Mouse (Mus musculus) kidney, adult 2 months (tissue): ENCODE measurements around the gene Prkn. TPM values are rescaled to one million over a fixed set of nuclear protein-coding genes. Genes with fewer than 3 reads are reported as not detected.

Experiments used
- DNase-seq: peaks from one replicate; pipeline ENCODE4 v3.0.0; 2021
- H3K27ac ChIP-seq: fragments of 200-500 bp; 2 replicates; pipeline ENCODE4 v1.5.1; 2012; ENCODE audit warnings: low read depth, low read length, control low read depth, inconsistent platforms; ENCODE audit not compliant: insufficient read depth
- H3K27me3 ChIP-seq: fragments of 200-500 bp; replicated peaks from 2 replicates; pipeline ENCODE4 v1.6.1; 2012; ENCODE audit warnings: mild to moderate bottlenecking, moderate library complexity, low read length, inconsistent platforms; ENCODE audit not compliant: control insufficient read depth, insufficient read depth
- H3K36me3 ChIP-seq: fragments of 200-500 bp; 2 replicates; pipeline ENCODE4 v1.6.1; 2012; ENCODE audit warnings: mild to moderate bottlenecking, moderate library complexity, low read length, inconsistent platforms; ENCODE audit not compliant: control insufficient read depth, insufficient read depth
- H3K4me1 ChIP-seq: fragments of 200-500 bp; 2 replicates; pipeline ENCODE4 v1.6.1; 2011; ENCODE audit warnings: low read length; ENCODE audit not compliant: control insufficient read depth, insufficient read depth
- H3K4me3 ChIP-seq: fragments of 200-500 bp; 2 replicates; pipeline ENCODE4 v1.5.1; 2011; ENCODE audit warnings: mild to moderate bottlenecking, low read depth, low read length, control low read depth; ENCODE audit not compliant: insufficient read depth
- CTCF ChIP-seq: fragments of 200-500 bp; conservative IDR thresholded peaks from 2 replicates; pipeline ENCODE4 v1.5.1; 2011; ENCODE audit warnings: low read depth, mild to moderate bottlenecking, control low read depth, low read length, moderate library complexity, mixed read lengths; ENCODE audit not compliant: insufficient read depth, insufficient read length
- POLR2A ChIP-seq: fragments of 200-500 bp; IDR thresholded peaks from one replicate; pipeline ENCODE4 v1.6.1; 2011; ENCODE audit warnings: low read depth, low read length, control low read depth
- WGBS: fragments of 180-500 bp; shearing (Covaris S2); methylation state at CpG from one replicate; pipeline ENCODE4 v1.1.7; 2018; 5-methylcytosine and 5-hydroxymethylcytosine counted together
- polyA plus RNA-seq: library from polyadenylated mRNA; depleted of rRNA; stranded (reverse); fragments of >200 nt; gene quantifications from 2 replicates; pipeline ENCODE4 v1.2.3, GENCODE M21; 2012; rRNA removed

Gene Prkn
- polyA plus RNA-seq: 6.1 and 6.4 TPM in 2 replicates

- TF ChIP-seq POLR2A: no peak
- TF ChIP-seq CTCF: no peak
- WGBS: under 1% methylated on average over 58 of the region's 58 CpGs
- Histone ChIP-seq H3K4me1 (no peaks in the 10 kb centered on the region), H3K4me3 (peak within 1 kb of the TSS; percentile 88), H3K27ac (peak within 1 kb of the TSS; percentile 63), H3K36me3 (no peaks in the 10 kb centered on the region), H3K27me3 (no peaks in the 10 kb centered on the region)
- peak; percentile 99 for DNase-seq
These were observed at the start of gene Prkn, which contains the start of gene Pacrg for GRCm38 (mm10) chr17:10840148-10840707. Gene Prkn (plus strand): TSS chr17:10840384. Gene Pacrg (minus strand): TSS chr17:10840311.

- no peak for DNase-seq
- H3K27ac ChIP-seq: no peak overlapping the region
- no peak overlapping the region for H3K4me3 ChIP-seq
- no peaks in the 10 kb centered on the region for H3K36me3 ChIP-seq
- WGBS: 42% methylated on average over 3 of the region's 3 CpGs
- TF ChIP-seq CTCF (no peak), POLR2A (no peak)
- no peaks in the 10 kb centered on the region for H3K4me1 ChIP-seq
- no peaks in the 10 kb centered on the region for H3K27me3 ChIP-seq
These were observed 48.5 kb upstream of the Prkn start for GRCm38 (mm10) chr17:10791661-10792060.

GRCm38 (mm10) chr17:10806692-10807091, 33.5 kb upstream of the Prkn start:
- no peak for TF ChIP-seq CTCF
- TF ChIP-seq POLR2A: no peak
- DNase-seq: no peak
- Histone ChIP-seq H3K4me3 (no peak overlapping the region), H3K27me3 (no peaks in the 10 kb centered on the region), H3K4me1 (no peaks in the 10 kb centered on the region), H3K36me3 (no peaks in the 10 kb centered on the region), H3K27ac (no peak overlapping the region)
- WGBS: 94% methylated on average over 4 of the region's 4 CpGs

GRCm38 (mm10) chr17:10807261-10807998, 32.8 kb upstream of the Prkn start:
- Histone ChIP-seq H3K4me1 (no peaks in the 10 kb centered on the region), H3K36me3 (no peaks in the 10 kb centered on the region), H3K27me3 (no peaks in the 10 kb centered on the region), H3K4me3 (no peak overlapping the region), H3K27ac (no peak overlapping the region)
- TF ChIP-seq CTCF: no peak
- no peak for TF ChIP-seq POLR2A
- 88% methylated on average over 13 of the region's 13 CpGs for WGBS
- DNase-seq: no peak

- H3K4me3 ChIP-seq: no peak overlapping the region
- H3K27me3 ChIP-seq: no peaks in the 10 kb centered on the region
- no peaks in the 10 kb centered on the region for H3K36me3 ChIP-seq
- DNase-seq: no peak
- TF ChIP-seq CTCF (no peak), POLR2A (no peak)
- H3K4me1 ChIP-seq: no peaks in the 10 kb centered on the region
- 73% methylated on average over 2 of the region's 2 CpGs for WGBS
- H3K27ac ChIP-seq: no peak overlapping the region
These were observed 31.6 kb upstream of the Prkn start for GRCm38 (mm10) chr17:10808571-10808970.

GRCm38 (mm10) chr17:10818971-10819370, 21.2 kb upstream of the Prkn start:
- no peaks in the 10 kb centered on the region for H3K4me1 ChIP-seq
- WGBS: 90% methylated on average over 4 of the region's 4 CpGs
- TF ChIP-seq POLR2A (no peak), CTCF (no peak)
- H3K27ac ChIP-seq: no peak overlapping the region
- H3K27me3 ChIP-seq: no peaks in the 10 kb centered on the region
- H3K36me3 ChIP-seq: no peaks in the 10 kb centered on the region
- H3K4me3 ChIP-seq: no peak overlapping the region
- DNase-seq: no peak

- no peaks in the 10 kb centered on the region for H3K36me3 ChIP-seq
- H3K4me3 ChIP-seq: peak overlapping the region; percentile 88
- no peaks in the 10 kb centered on the region for H3K27me3 ChIP-seq
- 2% methylated on average over 20 of the region's 20 CpGs for WGBS
- peak; percentile 77 for DNase-seq
- peak overlapping the region; percentile 15; the same call in 1 of the 2 replicates for H3K27ac ChIP-seq
- TF ChIP-seq POLR2A (no peak), CTCF (peak; percentile 60)
- no peaks in the 10 kb centered on the region for H3K4me1 ChIP-seq
These were observed 582 bp downstream of the Prkn start for GRCm38 (mm10) chr17:10840731-10841201.
